Mouse (Mus musculus) neural tube, embryonic 12.5 days (tissue): ENCODE measurements around the gene Cadm3. TPM values are rescaled to one million over a fixed set of nuclear protein-coding genes. Genes with fewer than 3 reads are reported as not detected.

ENCODE experiments used
- ATAC-seq: fragments of 200-750 bp; cut with Nextera tagmentation; 2 replicates; pipeline ENCODE4 v1.8.0; 2017; ENCODE audit warnings: low read depth, mild to moderate bottlenecking, moderate TSS enrichment, moderate library complexity; ENCODE audit not compliant: low FRiP score
- H3K27ac ChIP-seq: fragments of 300-500 bp; sonication (generic); 2 replicates; pipeline ENCODE4 v1.5.1; 2016
- H3K27me3 ChIP-seq: fragments of 300-500 bp; sonication (generic); replicated peaks from 2 replicates; pipeline ENCODE4 v1.6.1; 2016; ENCODE audit warnings: mild to moderate bottlenecking
- H3K36me3 ChIP-seq: fragments of 300-500 bp; sonication (generic); 2 replicates; pipeline ENCODE4 v1.6.1; 2016; ENCODE audit warnings: mild to moderate bottlenecking
- H3K4me1 ChIP-seq: fragments of 300-500 bp; sonication (generic); 2 replicates; pipeline ENCODE4 v1.6.1; 2016
- H3K4me2 ChIP-seq: fragments of 300-500 bp; sonication (generic); replicated peaks from 2 replicates; pipeline ENCODE4 v1.6.1; 2016; ENCODE audit warnings: mild to moderate bottlenecking
- H3K4me3 ChIP-seq: fragments of 300-500 bp; sonication (generic); 2 replicates; pipeline ENCODE4 v1.5.1; 2016
- H3K9ac ChIP-seq: fragments of 300-500 bp; sonication (generic); 2 replicates; pipeline ENCODE4 v1.6.1; 2016; ENCODE audit warnings: mild to moderate bottlenecking
- H3K9me3 ChIP-seq: fragments of 300-500 bp; sonication (generic); 2 replicates; pipeline ENCODE4 v1.6.1; 2016; ENCODE audit warnings: mild to moderate bottlenecking
- WGBS: fragments of 180-500 bp; shearing (Covaris S2); methylation state at CpG from one replicate; pipeline ENCODE4 v1.1.7; 2016; 5-methylcytosine and 5-hydroxymethylcytosine counted together
- polyA plus RNA-seq: library from polyadenylated mRNA; unstranded; fragments of >200 nt; fragmentation: Nextera tagmentation; extraction: Ambion mirVana; gene quantifications from 2 replicates; pipeline ENCODE4 v1.2.1, GENCODE M21; 2016

Cadm3 gene
- polyA plus RNA-seq, 1 experiment from 2014 or later, result 36.0 TPM

DNA sequence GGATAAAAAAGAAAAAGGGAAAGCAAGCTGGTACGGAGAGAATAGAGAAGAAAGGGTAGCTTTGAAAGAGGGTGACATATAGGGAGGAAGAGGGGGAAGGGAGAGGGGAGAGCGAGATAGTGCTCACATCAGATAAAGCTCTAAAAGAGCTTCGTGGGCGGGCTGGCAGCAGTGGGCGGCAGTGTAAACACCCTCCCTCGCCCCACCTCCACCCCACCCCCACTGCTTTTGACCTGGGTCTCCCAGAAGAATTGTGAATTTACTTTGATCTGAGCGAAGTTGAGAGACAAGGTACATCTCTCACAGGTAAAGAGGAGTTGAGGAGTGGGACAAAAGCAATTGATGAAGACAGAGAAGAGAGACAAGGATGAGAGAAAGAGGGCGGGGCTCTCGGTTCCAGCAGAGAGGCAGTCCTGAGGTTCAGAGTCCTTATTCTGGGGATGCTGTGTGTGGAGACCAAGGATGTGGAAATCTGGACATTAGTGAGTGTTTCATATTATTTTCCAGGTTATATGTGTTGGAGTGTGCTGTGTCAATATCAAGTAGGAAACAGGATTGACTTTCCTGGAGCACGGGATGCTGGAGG, 17.0 kb downstream of the Cadm3 start, which contains the start of gene Aim2:
Aim2 (plus strand) TSS at position 508 of the 586 bp plus-strand sequence.
- H3K4me1 ChIP-seq, result peaks cover 20% of the 10 kb centered on the region
- ATAC-seq, result peak; percentile 62
- no peaks in the 10 kb centered on the region for H3K27me3 ChIP-seq
- H3K27ac ChIP-seq, result no peak within 1 kb of the TSS
- peak within 1 kb of the TSS; percentile 32 for H3K4me3 ChIP-seq
- no peaks in the 10 kb centered on the region for H3K9me3 ChIP-seq
- peak within 1 kb of the TSS; percentile 41 for H3K9ac ChIP-seq
- H3K4me2 ChIP-seq, result peak within 1 kb of the TSS; percentile 56
- 11% methylated on average over 10 of the region's 10 CpGs for WGBS
- H3K36me3 ChIP-seq, result peaks cover 10% of the 10 kb centered on the region

DNA sequence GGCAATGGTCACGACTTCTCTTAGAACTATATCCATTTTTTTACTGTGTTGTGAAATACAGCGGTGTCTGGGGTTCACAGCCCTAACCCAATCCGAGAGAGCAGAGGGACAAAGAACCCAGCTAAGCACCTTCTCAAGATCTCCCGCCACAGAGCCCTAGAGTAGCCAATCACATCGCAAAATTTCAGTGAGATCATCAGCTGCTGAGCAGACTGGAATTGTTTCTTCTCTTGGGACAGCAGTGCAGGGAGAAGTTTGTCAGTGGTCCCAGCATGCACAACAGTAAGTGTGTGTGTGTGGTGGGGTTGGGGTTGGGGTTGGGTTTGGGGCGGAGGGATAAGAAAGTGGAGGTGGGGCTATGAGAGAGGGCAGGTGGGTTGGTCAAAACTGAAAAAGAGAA, 17.5 kb downstream of the Cadm3 start:
- Histone ChIP-seq H3K4me2 (peak overlapping the region; percentile 56), H3K27me3 (no peaks in the 10 kb centered on the region), H3K36me3 (peaks cover 13% of the 10 kb centered on the region), H3K27ac (no peak overlapping the region), H3K9me3 (no peaks in the 10 kb centered on the region), H3K4me3 (peak overlapping the region; percentile 32), H3K4me1 (peaks cover 20% of the 10 kb centered on the region), H3K9ac (peak overlapping the region; percentile 41)
- 2% methylated on average over 6 of the region's 6 CpGs for WGBS
- ATAC-seq, result peak; percentile 93

DNA sequence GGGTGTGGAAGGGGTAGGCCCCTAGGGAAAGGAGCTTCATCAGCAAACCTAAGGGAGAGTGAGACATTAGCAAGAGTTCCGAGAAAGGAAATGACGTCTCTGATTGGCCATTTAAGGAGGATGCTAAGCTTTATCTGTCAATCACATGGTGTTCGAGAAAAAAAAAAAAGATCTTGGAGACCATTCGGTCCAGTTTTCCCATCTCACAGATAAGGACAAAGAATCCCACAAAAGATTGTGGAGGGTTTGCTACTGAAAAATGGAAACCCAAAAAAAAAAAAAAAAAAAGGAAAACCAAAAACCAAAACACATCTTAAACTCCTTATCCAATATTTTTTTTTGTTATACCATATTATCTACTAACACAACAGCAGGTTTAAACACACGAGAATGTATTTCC, 18.3 kb downstream of the Cadm3 start:
- no peak overlapping the region for H3K9ac ChIP-seq
- H3K4me2 ChIP-seq, result no peak overlapping the region
- 62% methylated on average over 5 of the region's 5 CpGs for WGBS
- no peaks in the 10 kb centered on the region for H3K27me3 ChIP-seq
- H3K27ac ChIP-seq, result no peak overlapping the region
- no peak for ATAC-seq
- H3K4me3 ChIP-seq, result no peak overlapping the region
- peaks cover 18% of the 10 kb centered on the region for H3K36me3 ChIP-seq
- no peaks in the 10 kb centered on the region for H3K9me3 ChIP-seq
- peaks cover 20% of the 10 kb centered on the region for H3K4me1 ChIP-seq

DNA sequence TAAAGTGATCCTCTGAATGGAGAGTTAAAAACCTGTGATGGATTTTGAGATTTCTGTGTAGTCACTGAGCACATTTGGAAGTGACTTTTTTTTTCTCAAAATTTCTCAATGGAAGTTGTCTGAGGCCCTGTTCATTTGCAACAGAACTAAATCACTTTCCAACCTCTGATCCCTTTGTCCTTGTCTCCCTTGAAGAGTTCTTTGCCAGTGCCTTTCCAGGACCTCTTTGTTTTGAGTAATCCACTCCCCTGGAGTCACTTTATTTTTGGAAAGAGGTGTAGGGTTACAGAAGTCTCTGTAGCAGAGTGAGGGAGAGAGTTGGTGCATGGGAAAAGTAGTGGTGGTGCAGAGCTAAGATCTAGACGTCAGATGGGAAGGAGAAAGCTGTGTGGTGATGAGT, 19.0 kb downstream of the Cadm3 start:
- 0% methylated on average over 1 of the region's 1 CpGs for WGBS
- H3K4me3 ChIP-seq, result no peak overlapping the region
- no peak overlapping the region for H3K27ac ChIP-seq
- H3K4me1 ChIP-seq, result peaks cover 18% of the 10 kb centered on the region
- no peaks in the 10 kb centered on the region for H3K9me3 ChIP-seq
- H3K36me3 ChIP-seq, result peaks cover 24% of the 10 kb centered on the region
- no peaks in the 10 kb centered on the region for H3K27me3 ChIP-seq
- no peak overlapping the region for H3K9ac ChIP-seq
- no peak for ATAC-seq
- no peak overlapping the region for H3K4me2 ChIP-seq

DNA sequence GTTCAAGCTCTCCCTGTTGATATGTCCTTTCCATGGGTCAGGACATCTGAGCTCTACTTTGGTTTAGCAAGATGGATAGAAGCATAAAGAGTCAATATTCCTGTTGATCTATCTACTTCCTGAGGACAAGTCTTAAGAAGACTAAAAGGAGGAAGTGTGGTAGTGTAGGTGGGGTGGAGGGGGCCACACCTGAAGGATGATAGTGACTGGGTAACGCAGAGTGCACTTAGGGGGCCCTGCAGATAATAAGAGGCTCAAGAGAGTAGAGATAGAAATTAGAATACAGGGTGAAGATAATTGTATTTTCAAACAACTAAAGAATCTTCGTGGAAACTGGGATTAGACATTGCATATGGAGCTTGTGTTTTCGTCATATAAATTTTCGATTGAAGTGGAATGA, 22.4 kb downstream of the Cadm3 start:
- H3K4me3 ChIP-seq, result no peak overlapping the region

DNA sequence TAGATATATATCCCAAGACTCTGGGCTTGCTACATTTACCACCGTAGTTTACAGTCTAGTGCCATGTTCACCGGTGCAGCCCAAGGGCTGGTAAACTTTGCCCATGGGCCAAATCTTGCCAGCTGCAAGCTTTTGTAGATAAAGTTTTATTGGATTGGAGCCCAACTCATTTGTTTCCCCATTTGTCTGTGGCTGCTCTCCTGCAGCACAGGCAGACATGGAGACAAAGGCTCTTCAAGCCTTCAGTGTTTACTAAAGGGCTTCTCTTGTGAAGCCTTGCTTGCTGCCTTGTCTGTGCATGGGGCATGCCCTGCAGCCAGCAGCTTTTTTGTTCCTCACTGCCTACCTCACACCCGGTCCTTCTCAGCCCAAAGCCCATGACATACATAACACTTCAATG, 23.6 kb downstream of the Cadm3 start:
- Histone ChIP-seq H3K4me3 (no peak overlapping the region), H3K9ac (no peak overlapping the region), H3K36me3 (peaks cover 46% of the 10 kb centered on the region), H3K4me2 (no peak overlapping the region), H3K9me3 (no peaks in the 10 kb centered on the region), H3K27me3 (no peaks in the 10 kb centered on the region), H3K4me1 (peaks cover 3% of the 10 kb centered on the region; the same call in 1 of the 2 replicates), H3K27ac (no peak overlapping the region)
- ATAC-seq, result no peak
- 68% methylated on average over 3 of the region's 3 CpGs for WGBS

More for the DNA sequence above, 22.4 kb downstream of the Cadm3 start:
- Histone ChIP-seq H3K9me3 (no peaks in the 10 kb centered on the region), H3K9ac (no peak overlapping the region), H3K4me1 (peaks cover 4% of the 10 kb centered on the region; the same call in 1 of the 2 replicates), H3K27me3 (no peaks in the 10 kb centered on the region), H3K4me2 (no peak overlapping the region), H3K27ac (no peak overlapping the region), H3K36me3 (peaks cover 40% of the 10 kb centered on the region)
- WGBS, result 91% methylated on average over 4 of the region's 4 CpGs
- no peak for ATAC-seq

DNA sequence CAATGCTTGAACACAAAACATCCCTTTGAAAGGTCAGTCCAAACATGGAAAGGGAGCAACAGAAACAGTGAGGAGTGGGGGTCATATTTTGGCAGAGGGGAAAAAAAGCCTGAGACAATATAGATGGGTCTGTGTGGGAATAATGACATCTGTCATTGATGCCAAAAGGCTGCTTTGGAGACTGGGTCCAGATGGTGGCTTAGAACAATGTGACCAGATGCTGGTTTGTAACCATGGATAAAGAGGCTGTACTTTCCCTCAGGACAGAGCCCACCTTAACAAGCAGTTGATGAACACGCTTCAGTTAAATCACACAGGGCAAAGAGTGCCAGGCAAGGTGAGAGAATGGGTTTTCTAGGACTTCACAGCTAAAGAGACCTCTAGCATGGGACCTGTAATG, 25.1 kb downstream of the Cadm3 start:
- Histone ChIP-seq H3K27ac (no peak overlapping the region), H3K4me1 (no peaks in the 10 kb centered on the region; the same call in 1 of the 2 replicates), H3K9ac (no peak overlapping the region), H3K9me3 (no peaks in the 10 kb centered on the region), H3K27me3 (no peaks in the 10 kb centered on the region), H3K4me2 (no peak overlapping the region), H3K36me3 (peaks cover 60% of the 10 kb centered on the region), H3K4me3 (no peak overlapping the region)
- WGBS, result 52% methylated on average over 1 of the region's 1 CpGs
- 0 out of 2 replicates have a peak, but pooled peaks have one; percentile 8 for ATAC-seq

DNA sequence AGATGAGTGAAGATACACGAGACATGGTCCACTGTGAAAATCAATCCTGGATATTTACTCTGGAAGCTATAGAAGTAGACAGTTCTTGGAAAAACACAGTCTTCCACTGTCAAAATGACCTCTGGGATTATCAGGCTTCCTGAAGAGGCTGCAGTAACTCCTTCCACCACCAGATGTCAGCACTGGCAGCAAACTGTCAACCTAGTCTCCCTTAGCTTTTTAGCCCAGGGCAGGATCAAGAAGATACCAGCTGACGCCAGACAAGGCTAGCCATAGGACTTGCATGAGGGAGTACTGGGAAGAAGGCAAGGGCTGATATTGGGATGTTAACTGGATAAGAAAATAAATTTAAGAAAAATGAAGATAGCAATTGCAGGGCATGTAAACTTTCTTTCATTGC, 28.0 kb downstream of the Cadm3 start:
- no peaks in the 10 kb centered on the region for H3K27me3 ChIP-seq
- H3K4me1 ChIP-seq, result peaks cover 6% of the 10 kb centered on the region
- no peak overlapping the region for H3K4me3 ChIP-seq
- no peak overlapping the region for H3K27ac ChIP-seq
- WGBS, result 8% methylated on average over 2 of the region's 2 CpGs
- H3K4me2 ChIP-seq, result no peak overlapping the region
- ATAC-seq, result 0 out of 2 replicates have a peak, but pooled peaks have one; percentile 46
- no peak overlapping the region for H3K9ac ChIP-seq
- peaks cover 59% of the 10 kb centered on the region for H3K36me3 ChIP-seq
- H3K9me3 ChIP-seq, result no peaks in the 10 kb centered on the region

DNA sequence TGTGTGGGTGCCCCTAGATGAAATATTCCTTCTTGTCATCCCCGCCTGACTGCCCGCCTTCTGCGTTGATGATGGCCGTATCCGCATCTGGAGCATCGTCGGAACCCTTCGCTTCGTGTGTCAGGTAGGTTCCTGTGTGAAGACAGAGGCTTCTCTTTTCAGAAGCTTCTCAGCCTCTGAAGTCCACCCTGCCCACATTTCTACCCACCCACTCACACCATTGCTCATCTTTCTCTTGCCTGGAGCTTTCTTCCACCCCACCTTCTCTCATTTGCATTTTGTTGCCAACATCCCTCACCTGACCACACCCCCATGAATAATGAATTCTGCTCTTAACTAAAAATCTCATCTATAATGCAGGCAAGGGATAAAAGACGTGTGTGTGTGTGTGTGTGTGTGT, 30.5 kb downstream of the Cadm3 start:
- Histone ChIP-seq H3K9me3 (no peaks in the 10 kb centered on the region), H3K27ac (no peak overlapping the region), H3K27me3 (no peaks in the 10 kb centered on the region), H3K4me2 (no peak overlapping the region), H3K4me1 (peaks cover 6% of the 10 kb centered on the region), H3K4me3 (no peak overlapping the region), H3K36me3 (peaks cover 48% of the 10 kb centered on the region), H3K9ac (no peak overlapping the region)
- WGBS, result 93% methylated on average over 10 of the region's 10 CpGs
- no peak for ATAC-seq

DNA sequence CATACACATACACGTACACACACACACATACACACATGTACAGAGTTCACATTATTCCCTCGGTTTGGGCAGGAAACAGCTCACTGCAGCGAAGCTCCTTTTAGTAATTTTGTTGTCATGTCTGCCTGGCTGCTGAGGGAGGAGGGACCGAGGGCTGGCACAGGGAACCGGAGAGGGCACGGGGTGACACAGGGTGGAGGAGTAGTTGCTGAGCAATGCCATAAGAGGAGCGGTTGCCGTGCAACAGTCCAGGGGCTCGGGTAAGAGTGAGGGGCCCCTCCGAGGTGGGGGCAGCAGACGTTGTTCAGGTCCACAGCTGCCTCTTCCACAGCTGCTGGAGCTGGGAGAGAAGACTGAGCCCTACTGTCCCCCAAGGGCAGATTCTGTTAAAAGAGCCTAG, 31.6 kb downstream of the Cadm3 start:
- 53% methylated on average over 11 of the region's 11 CpGs for WGBS
- Histone ChIP-seq H3K4me2 (no peak overlapping the region), H3K4me1 (peaks cover 6% of the 10 kb centered on the region), H3K27ac (no peak overlapping the region), H3K9ac (no peak overlapping the region), H3K27me3 (no peaks in the 10 kb centered on the region), H3K4me3 (no peak overlapping the region), H3K9me3 (no peaks in the 10 kb centered on the region), H3K36me3 (peaks cover 41% of the 10 kb centered on the region)
- ATAC-seq, result no peak

DNA sequence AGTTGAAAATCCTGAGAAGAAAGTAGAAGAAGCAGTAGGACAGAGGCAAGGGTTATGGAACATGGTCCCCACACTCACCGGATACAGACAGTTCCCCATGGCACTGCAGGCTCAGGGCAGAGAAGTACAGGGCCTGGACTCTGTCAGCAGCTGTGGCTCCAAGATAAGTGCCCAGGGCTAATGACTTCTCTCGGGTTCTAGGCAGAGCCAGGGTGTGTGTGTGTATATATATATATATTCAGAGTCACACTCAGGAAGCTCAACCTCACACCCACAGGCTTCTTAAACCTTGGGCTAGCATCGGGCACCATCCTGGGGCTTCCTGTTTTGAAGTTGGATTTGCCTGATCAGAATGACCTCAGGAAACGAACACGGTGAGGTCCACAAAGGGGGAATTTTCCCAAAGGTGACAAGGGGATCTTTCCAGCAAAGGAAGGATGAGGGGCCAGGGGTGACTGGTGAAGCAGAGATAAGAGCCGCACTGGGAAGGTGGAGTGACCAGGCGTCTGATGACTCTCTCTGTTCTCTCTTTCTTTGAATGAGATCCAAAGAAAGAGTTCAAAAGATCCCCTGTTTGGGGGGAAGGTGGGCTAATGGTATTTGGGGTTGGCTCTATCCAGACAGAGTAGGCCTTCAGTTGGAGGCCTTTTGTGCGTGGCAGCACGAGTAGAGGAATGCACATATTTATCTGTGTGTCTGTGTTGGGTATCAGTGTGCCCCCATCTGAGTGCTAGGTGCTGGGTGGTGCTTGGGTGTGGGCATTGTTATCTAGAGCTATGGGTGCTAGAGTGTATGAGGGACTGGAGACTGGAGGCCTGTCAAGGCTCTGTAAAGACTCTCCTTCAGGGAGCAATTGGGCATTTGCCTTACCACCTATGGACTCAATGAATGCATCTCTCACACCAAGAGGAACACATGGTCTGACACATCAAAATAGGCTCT, 33.9 kb downstream of the Cadm3 start, which contains the start of gene Ackr1:
Ackr1 (minus strand) TSS at position 439 of the 942 bp plus-strand sequence.
- 77% methylated on average over 9 of the region's 9 CpGs for WGBS
- no peak within 1 kb of the TSS for H3K27ac ChIP-seq
- no peak within 1 kb of the TSS for H3K4me2 ChIP-seq
- no peaks in the 10 kb centered on the region for H3K9me3 ChIP-seq
- no peak within 1 kb of the TSS for H3K4me3 ChIP-seq
- H3K9ac ChIP-seq, result no peak within 1 kb of the TSS
- no peaks in the 10 kb centered on the region for H3K27me3 ChIP-seq
- no peak for ATAC-seq
- H3K36me3 ChIP-seq, result peaks cover 24% of the 10 kb centered on the region
- peaks cover 6% of the 10 kb centered on the region for H3K4me1 ChIP-seq

DNA sequence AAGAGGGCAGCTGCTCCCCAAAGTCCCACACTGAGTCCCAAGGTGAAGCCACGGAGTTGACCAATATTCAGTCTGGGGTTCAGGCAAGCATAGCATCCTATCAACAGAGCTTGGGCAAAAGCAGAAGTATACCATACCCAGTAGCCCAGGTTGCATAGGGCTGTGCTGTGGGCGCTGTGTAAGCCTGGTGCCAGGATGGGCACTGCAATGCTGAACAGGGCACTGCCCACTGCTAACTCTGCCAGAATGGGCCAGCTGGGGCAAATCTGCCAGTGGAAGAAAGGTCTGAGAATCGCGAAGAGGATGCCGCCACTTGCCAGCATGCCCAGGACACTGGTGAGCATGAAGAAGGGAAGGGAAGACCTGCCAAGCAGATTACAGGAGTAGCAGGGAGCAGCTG, 35.1 kb downstream of the Cadm3 start:
- ATAC-seq, result no peak
- H3K4me3 ChIP-seq, result no peak overlapping the region
- no peaks in the 10 kb centered on the region for H3K9me3 ChIP-seq
- H3K9ac ChIP-seq, result no peak overlapping the region
- H3K36me3 ChIP-seq, result peaks cover 13% of the 10 kb centered on the region
- H3K27ac ChIP-seq, result no peak overlapping the region
- peaks cover 6% of the 10 kb centered on the region for H3K4me1 ChIP-seq
- H3K27me3 ChIP-seq, result no peaks in the 10 kb centered on the region
- 90% methylated on average over 5 of the region's 5 CpGs for WGBS
- H3K4me2 ChIP-seq, result no peak overlapping the region
